ENCODE assay signal across 25 mouse cellular contexts in genomic region chr4:98058182-98058581, GRCm38 (mm10).
"Had no signal": no experiment of that assay in that cellular context is flagged by ENCODE, and none has a peak within 500 bp of the region (broad histone marks: within the 10 kb centered on the region; RNA-seq: fewer than 3 reads in every experiment).

No protein-coding gene starts in this region.

- H3K4me1 ChIP-seq: embryonic facial prominence, embryonic 12.5 days; embryonic facial prominence, embryonic 15.5 days; forebrain, embryonic 10.5 days; forebrain, embryonic 12.5 days; forebrain, embryonic 13.5 days; forebrain, embryonic 15.5 days had no signal

- H3K4me3 ChIP-seq: embryonic facial prominence, embryonic 12.5 days; embryonic facial prominence, embryonic 13.5 days; embryonic facial prominence, embryonic 15.5 days; erythroblast, embryonic 14.5 days; forebrain, embryonic 10.5 days; forebrain, embryonic 12.5 days; forebrain, embryonic 13.5 days; forebrain, embryonic 15.5 days; heart, adult 2 months; heart, embryonic 10.5 days had no signal

- H3K9me3 ChIP-seq: embryonic facial prominence, embryonic 12.5 days; embryonic facial prominence, embryonic 15.5 days; forebrain, embryonic 10.5 days; forebrain, embryonic 12.5 days; forebrain, embryonic 13.5 days; forebrain, embryonic 15.5 days; heart, embryonic 10.5 days had no signal

- DNase-seq: cerebellum, adult 18-20 months; cerebellum, adult 2 months; cerebellum, adult 8-10 months; cerebellum, adult 9-10 months; cerebellum, adult 9-11 months; cerebellum, postnatal 10 days; cerebellum, postnatal 14 days; cerebellum, postnatal 25 days; cerebellum, postnatal 36 days; embryo, embryonic 11 days; forebrain, postnatal 0 days; gastrocnemius, postnatal 36 days; heart, adult 18-20 months; heart, adult 2 months had no signal

- ATAC-seq: forebrain, embryonic 13.5 days; forebrain, embryonic 14.5 days; forebrain, embryonic 15.5 days; forebrain, embryonic 16.5 days; forebrain, postnatal 0 days had no signal

- H3K9ac ChIP-seq: embryonic facial prominence, embryonic 12.5 days; embryonic facial prominence, embryonic 13.5 days; embryonic facial prominence, embryonic 15.5 days; forebrain, embryonic 12.5 days; forebrain, embryonic 13.5 days; forebrain, embryonic 15.5 days; forebrain, postnatal 0 days had no signal

- H3K27me3 ChIP-seq: embryonic facial prominence, embryonic 12.5 days; embryonic facial prominence, embryonic 13.5 days; embryonic facial prominence, embryonic 15.5 days; forebrain, embryonic 12.5 days; forebrain, embryonic 13.5 days; forebrain, embryonic 15.5 days had no signal

- H3K36me3 ChIP-seq: embryonic facial prominence, embryonic 12.5 days; forebrain, embryonic 10.5 days; forebrain, embryonic 15.5 days; heart, embryonic 10.5 days had no signal

- H3K4me2 ChIP-seq: embryonic facial prominence, embryonic 12.5 days; embryonic facial prominence, embryonic 13.5 days; embryonic facial prominence, embryonic 15.5 days; forebrain, embryonic 12.5 days; forebrain, embryonic 13.5 days; forebrain, embryonic 15.5 days had no signal

- H3K27ac ChIP-seq: embryonic facial prominence, embryonic 12.5 days; embryonic facial prominence, embryonic 13.5 days; embryonic facial prominence, embryonic 15.5 days; forebrain, embryonic 10.5 days; forebrain, embryonic 12.5 days; forebrain, embryonic 13.5 days; forebrain, embryonic 15.5 days; heart, adult 2 months; heart, embryonic 10.5 days had no signal
